13 mouse cellular contexts compared by ENCODE assay signal in genomic region chr7:49526101-49526499, GRCm38 (mm10).
DNase-seq lines count a peak whose midpoint lies in the region; ATAC-seq and TF ChIP-seq lines count a peak whose summit lies in the region.
"Had no signal": no experiment of that assay in that cellular context is flagged by ENCODE, and none has a peak within 500 bp of the region (broad histone marks: within the 10 kb centered on the region; RNA-seq: fewer than 3 reads in every experiment).

No protein-coding gene starts in this region.

- no peak for DNase-seq in heart, postnatal 25 days (ENCODE audit: low spot score)
- DNase-seq in kidney, postnatal 10 days = no peak
- no peak for DNase-seq in embryonic facial prominence, embryonic 10.5 days (ENCODE audit: low spot score)
- no peak for DNase-seq in kidney, postnatal 0 days (ENCODE audit: low spot score)
- DNase-seq: adrenal gland, postnatal 25 days; cerebellum, adult 18-20 months; lung, postnatal 14 days; spleen, adult 18-20 months had no signal

- H3K4me3 ChIP-seq in heart, embryonic 16.5 days (ENCODE audit: low read length) = peak overlapping the region; percentile 37
- H3K4me3 ChIP-seq in kidney, embryonic 15.5 days (replicated peaks) = peak overlapping the region; percentile 54
- H3K4me3 ChIP-seq in embryonic facial prominence, embryonic 10.5 days = 0 out of 2 replicates have a peak overlapping the region, but pooled peaks have one; percentile 23
- H3K4me3 ChIP-seq in kidney, postnatal 0 days (replicated peaks; ENCODE audit: low read depth, low read length) = no peak overlapping the region
- H3K4me3 ChIP-seq: forebrain, embryonic 10.5 days had no signal

- peak overlapping the region; percentile 55 for H3K9ac ChIP-seq in heart, embryonic 16.5 days (ENCODE audit: low read length)
- 0 out of 2 replicates have a peak overlapping the region, but pooled peaks have one; percentile 24 for H3K9ac ChIP-seq in kidney, embryonic 15.5 days
- no peak overlapping the region for H3K9ac ChIP-seq in kidney, postnatal 0 days (ENCODE audit: low read depth, low read length)

- H3K9me3 ChIP-seq in heart, embryonic 16.5 days (replicated peaks; ENCODE audit: control insufficient read depth, low read length) = no peaks in the 10 kb centered on the region
- no peaks in the 10 kb centered on the region for H3K9me3 ChIP-seq in kidney, embryonic 15.5 days (replicated peaks)
- no peaks in the 10 kb centered on the region for H3K9me3 ChIP-seq in embryonic facial prominence, embryonic 10.5 days
- H3K9me3 ChIP-seq in kidney, postnatal 0 days (replicated peaks; ENCODE audit: low read length) = no peaks in the 10 kb centered on the region
- H3K9me3 ChIP-seq: forebrain, embryonic 10.5 days had no signal

- peak overlapping the region; percentile 61 for H3K4me2 ChIP-seq in heart, embryonic 16.5 days (ENCODE audit: low read depth, low read length)
- peak overlapping the region; percentile 66 for H3K4me2 ChIP-seq in kidney, embryonic 15.5 days
- peak overlapping the region; percentile 64 for H3K4me2 ChIP-seq in kidney, postnatal 0 days (ENCODE audit: low read length)

- intact Hi-C loops in heart, postnatal 25 days (cut with DNase I) = no loop called here

- peaks cover 49% of the 10 kb centered on the region for H3K4me1 ChIP-seq in heart, embryonic 16.5 days (ENCODE audit: control insufficient read depth, insufficient read depth, low read length)
- peaks cover 77% of the 10 kb centered on the region for H3K4me1 ChIP-seq in kidney, embryonic 15.5 days
- peaks cover 73% of the 10 kb centered on the region for H3K4me1 ChIP-seq in embryonic facial prominence, embryonic 10.5 days
- H3K4me1 ChIP-seq in kidney, postnatal 0 days (replicated peaks; ENCODE audit: insufficient read depth, low read length) = peaks cover 29% of the 10 kb centered on the region

- ATAC-seq in heart, embryonic 16.5 days (replicated peaks; ENCODE audit: extremely low read depth, insufficient read depth, low FRiP score) = no peak
- ATAC-seq in kidney, embryonic 15.5 days (replicated peaks; ENCODE audit: low FRiP score) = no peak
- ATAC-seq in kidney, postnatal 0 days (replicated peaks; ENCODE audit: low FRiP score, low read depth) = no peak
- ATAC-seq in megakaryocyte progenitor cell, adult 5-6 weeks (replicated peaks; ENCODE audit: poor library complexity) = no peak
- ATAC-seq: inflammation-experienced regulatory T-cells, adult 6 months had no signal

- no peaks in the 10 kb centered on the region for H3K27me3 ChIP-seq in heart, embryonic 16.5 days (ENCODE audit: control insufficient read depth, insufficient read depth, low read length)
- H3K27me3 ChIP-seq in kidney, embryonic 15.5 days = no peaks in the 10 kb centered on the region
- peaks cover 46% of the 10 kb centered on the region for H3K27me3 ChIP-seq in embryonic facial prominence, embryonic 10.5 days (replicated peaks; ENCODE audit: low read depth, poor library complexity, severe bottlenecking)
- H3K27me3 ChIP-seq in kidney, postnatal 0 days (ENCODE audit: insufficient read depth, low read length) = no peaks in the 10 kb centered on the region

- H3K27ac ChIP-seq in heart, embryonic 16.5 days (ENCODE audit: low read length) = peak overlapping the region; percentile 90
- H3K27ac ChIP-seq in kidney, embryonic 15.5 days = peak overlapping the region; percentile 93
- peak overlapping the region; percentile 15 for H3K27ac ChIP-seq in embryonic facial prominence, embryonic 10.5 days (replicated peaks)
- peak overlapping the region; percentile 85 for H3K27ac ChIP-seq in kidney, postnatal 0 days

- no peaks in the 10 kb centered on the region for H3K36me3 ChIP-seq in heart, embryonic 16.5 days (ENCODE audit: control insufficient read depth, insufficient read depth)
- H3K36me3 ChIP-seq in kidney, embryonic 15.5 days = no peaks in the 10 kb centered on the region
- H3K36me3 ChIP-seq in embryonic facial prominence, embryonic 10.5 days (replicated peaks) = no peaks in the 10 kb centered on the region
- H3K36me3 ChIP-seq in kidney, postnatal 0 days (ENCODE audit: insufficient read depth, low read length) = no peaks in the 10 kb centered on the region
- H3K36me3 ChIP-seq: forebrain, embryonic 10.5 days had no signal

- 70% methylated on average over 4 of the region's 4 CpGs for WGBS in heart, embryonic 16.5 days
- WGBS in kidney, embryonic 15.5 days = 59% methylated on average over 4 of the region's 4 CpGs
- 75% methylated on average over 4 of the region's 4 CpGs for WGBS in embryonic facial prominence, embryonic 10.5 days
- WGBS in kidney, postnatal 0 days = 53% methylated on average over 4 of the region's 4 CpGs

- no peak for TF ChIP-seq CTCF in kidney, postnatal 0 days (IDR thresholded peaks at IDR 0.05; ENCODE audit: low read depth)

Comparison
In these comparisons a context has a peak if more than half of its experiments do, and no peak if none do; other contexts are left out.
1. H3K27ac ChIP-seq: peak in every context shown above with its lines; median percentile 93 in kidney, embryonic 15.5 days; 90 in heart, embryonic 16.5 days; 85 in kidney, postnatal 0 days; 15 in embryonic facial prominence, embryonic 10.5 days.